Mouse (Mus musculus): ENCODE measurements around the gene Pitpnc1.

Gene Pitpnc1

GRCm38 (mm10) chr11:107443121-107444095 is 27.1 kb downstream of the Pitpnc1 start:
- DNase-seq (ENCODE audit: low spot score), result no peak

DNA sequence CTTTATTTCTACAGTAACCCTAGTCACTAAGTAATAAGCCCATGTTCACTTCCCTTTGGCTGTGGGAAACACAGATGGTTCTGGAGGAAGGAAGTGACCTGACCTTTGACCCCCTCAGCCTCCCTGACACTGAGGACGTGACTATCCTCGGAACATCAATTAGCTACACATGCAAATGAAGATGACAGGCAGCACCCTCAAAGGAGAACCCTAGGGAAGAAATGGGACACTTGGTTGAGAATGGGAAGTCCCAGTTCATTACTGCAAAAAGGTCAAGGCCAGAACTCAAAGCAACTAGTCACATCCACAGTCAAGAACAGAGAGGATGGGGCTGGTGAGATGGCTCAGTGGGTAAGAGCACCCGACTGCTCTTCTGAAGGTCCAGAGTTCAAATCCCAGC is 29.4 kb downstream of the Pitpnc1 start:
- DNase-seq (ENCODE audit: low spot score), result no peak

DNA sequence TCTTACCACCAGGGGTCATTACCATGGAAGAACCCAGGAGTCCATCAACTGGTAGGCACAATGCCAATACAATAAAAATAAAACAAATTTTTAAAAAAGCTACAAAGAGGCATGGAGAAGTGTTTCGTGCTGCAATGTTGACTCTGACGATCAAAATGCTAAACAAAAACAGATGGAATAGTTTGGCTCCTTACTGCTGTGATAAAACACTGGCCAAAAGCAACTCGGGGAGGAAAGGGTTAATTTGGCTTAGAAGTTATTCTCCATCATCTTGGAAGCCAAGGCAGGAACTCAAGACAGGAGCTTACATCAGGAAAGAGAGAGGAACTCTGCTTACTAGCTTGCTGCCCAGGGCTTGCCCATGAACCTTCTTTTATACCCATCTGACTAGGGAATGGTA is 32.4 kb downstream of the Pitpnc1 start:
- peak; percentile 30 for DNase-seq (ENCODE audit: low spot score)

DNA sequence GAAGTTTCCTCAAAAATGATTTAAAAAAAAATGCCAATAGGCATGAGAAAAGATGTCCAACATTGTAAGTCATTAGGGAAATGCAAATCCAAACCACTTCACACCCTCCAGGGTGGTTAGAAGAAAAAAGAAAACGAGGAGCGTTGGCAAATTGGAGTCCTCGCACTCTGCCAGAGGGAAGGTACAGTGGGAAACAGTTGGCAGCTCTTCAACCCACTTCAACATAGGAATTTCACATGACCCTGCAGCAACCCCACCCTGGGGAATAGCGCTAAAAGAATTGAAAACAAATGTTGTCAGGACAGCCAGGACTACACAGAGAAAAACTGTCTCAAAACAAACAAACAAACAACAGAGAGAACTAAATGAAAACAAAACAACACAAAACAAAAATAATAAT is 32.8 kb downstream of the Pitpnc1 start:
- peak; percentile 61 for DNase-seq (ENCODE audit: low spot score)

GRCm38 (mm10) chr11:107435776-107436449 is 34.6 kb downstream of the Pitpnc1 start:
- DNase-seq (ENCODE audit: low spot score), result no peak

- peak; percentile 13 for DNase-seq (ENCODE audit: low spot score)
Observed at GRCm38 (mm10) chr11:107431197-107431965, 39.1 kb downstream of the Pitpnc1 start.

- no peak for DNase-seq (ENCODE audit: low spot score)
Observed at GRCm38 (mm10) chr11:107428011-107428410, 42.5 kb downstream of the Pitpnc1 start.

- no peak for DNase-seq (ENCODE audit: low spot score)
Observed at GRCm38 (mm10) chr11:107424176-107424575, 46.3 kb downstream of the Pitpnc1 start.

DNA sequence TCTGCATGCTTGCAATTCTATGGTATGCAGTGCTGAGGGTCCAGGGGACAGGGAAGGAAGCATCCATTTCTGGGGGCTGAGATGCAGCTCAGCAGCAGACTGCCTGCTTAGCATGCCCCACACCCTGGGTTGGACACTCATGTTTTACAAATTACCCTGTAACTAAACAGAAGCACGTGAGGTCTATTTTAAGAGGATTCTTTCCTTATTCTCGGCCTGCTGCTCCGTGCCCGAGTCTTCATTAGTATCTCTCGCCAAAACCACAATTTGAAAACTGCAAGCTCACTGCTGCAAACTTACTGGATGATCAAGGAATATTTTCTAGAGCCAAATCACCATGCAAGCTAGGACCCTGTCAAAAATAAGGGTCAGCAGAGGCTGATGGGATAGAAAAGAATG is 48.1 kb downstream of the Pitpnc1 start:
- DNase-seq (ENCODE audit: low spot score), result no peak

DNA sequence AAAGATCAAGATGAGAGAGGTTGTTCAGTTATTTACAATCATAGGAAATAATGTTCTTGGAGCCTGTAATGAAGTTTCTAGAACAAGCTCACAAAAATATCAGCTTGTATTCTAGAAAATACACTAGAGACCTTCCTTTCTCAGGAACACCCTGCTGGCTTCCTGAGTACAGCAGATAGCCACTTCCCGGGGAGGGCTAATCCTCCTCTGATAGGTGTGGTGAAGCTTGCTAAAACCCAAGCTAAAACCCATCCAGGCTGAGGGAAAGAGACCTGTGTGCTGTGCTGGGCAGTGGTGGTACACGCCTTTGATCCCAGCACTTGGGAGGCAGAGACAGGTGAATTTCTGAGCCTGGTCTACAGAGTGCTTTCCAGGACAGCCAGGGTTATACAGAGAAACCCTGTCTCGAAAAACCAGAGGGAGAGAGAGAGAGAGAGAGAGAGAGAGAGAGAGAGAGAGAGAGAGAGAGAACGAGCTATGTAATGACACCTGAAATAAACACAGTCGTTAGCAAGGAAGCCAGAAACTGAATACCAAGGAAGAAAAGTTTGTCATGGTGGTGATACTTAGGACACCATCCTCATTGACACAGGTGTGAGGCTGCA is 48.6 kb downstream of the Pitpnc1 start:
- no peak for DNase-seq (ENCODE audit: low spot score)

GRCm38 (mm10) chr11:107419925-107420324 is 50.6 kb downstream of the Pitpnc1 start:
- DNase-seq (ENCODE audit: low spot score), result no peak

DNA sequence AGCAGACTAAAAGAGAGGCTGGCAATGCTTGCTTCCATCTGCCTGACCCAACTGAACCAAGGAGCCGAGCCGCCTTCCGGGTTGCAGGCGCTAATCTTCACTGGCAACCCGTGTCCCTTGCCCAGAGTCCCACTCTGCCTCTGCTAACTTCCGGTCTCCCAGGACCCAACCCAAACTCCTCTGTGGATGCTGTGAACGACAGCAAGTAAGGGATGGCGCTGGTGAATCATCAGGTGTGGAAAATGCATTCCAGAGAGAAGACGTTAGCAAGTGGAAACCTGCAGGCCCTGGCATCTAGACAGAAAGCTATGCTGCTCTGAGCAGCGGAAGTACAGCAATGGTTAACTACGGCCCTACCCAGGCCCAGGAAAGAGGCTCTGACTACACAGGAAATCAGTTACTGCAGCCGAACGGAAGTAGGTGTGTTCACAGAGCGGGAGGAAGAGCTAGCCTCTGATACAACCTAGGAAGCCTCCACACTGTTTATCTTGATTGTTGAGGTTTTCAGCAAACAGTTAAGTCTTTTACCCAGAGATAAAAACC is 53.4 kb downstream of the Pitpnc1 start:
- DNase-seq (ENCODE audit: low spot score), result no peak

DNA sequence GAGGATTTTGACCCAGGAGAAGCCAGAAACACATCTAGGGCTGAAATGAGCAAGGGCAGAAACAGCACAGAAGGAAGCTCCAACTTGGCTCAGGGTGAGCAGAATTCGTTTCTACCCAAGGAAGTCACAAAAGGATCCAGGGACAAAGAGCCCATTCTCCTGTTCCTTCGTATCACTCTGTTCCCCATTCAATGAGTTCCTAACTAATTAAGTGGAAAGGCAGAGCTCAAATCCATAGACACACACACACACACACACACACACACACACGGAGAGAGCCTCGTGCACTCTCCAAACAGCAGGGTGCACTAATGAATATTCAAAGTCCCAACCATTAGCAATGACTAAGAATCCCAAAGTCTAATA is 54.0 kb downstream of the Pitpnc1 start:
- DNase-seq (ENCODE audit: low spot score), result no peak

DNA sequence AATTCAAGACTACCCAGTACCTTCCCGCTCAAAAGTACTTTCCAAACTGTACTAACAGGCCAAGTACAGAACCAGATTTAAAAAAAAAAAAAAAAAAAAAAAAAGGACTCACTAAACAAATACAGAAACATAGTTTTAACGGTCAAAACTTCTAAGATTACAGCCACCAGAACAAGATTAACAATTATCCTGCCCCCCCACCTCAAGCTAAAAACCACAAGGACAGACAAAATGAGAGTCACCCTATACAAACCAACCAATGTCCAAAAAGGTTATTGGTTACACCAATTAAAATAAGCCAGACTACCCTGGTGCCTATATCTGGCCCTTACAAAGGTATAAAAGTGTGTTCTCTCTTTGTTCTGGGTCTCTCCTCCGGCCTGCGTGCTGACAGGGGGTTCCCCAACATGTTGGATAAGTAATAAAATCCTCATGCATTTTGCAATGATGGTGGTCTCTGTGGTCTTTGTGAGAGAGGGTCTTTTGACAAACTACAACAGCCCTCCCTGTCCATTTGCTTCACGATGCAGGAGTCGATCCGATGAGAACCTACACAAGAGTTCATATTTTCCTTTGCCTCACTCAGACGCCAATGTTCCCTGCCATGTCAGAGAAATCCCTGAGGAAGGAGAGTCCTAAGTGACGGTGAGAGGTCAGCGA is 54.5 kb downstream of the Pitpnc1 start:
- DNase-seq (ENCODE audit: low spot score), result no peak

DNA sequence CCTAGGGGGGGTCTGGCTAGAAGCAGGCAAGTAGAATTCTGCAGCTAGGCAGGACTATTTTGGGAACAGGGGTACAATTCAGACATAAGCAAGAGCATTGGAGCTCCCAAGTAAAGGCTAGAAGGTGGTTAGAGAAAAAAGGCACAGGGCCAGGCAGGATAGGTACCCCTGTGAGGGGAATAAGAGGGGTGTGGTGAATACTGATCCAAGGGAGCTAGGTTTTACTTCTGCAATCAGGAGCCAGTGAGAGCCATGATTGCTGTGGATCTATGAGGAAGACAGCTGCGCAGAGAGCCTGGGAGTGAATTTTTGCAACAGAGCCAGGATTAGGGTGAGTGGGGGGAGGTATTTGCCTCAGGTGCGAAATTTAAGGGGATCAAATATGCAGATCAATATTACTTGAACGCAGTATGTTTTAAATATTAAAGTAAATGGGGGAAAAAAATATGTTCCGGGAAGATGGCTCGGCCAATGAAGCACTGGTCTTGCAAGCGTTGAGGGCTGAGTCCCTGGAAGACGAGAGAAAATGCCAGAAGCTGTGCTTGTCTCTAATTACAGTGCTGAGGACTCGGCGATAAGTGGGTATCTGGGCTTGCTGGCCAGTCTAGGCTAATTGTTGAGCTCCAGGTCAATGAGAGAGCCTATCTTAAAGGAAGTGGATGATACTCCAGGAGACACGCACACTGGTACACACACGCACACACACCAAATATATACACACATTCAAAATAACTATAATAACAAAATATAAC is 55.3 kb downstream of the Pitpnc1 start:
- DNase-seq (ENCODE audit: low spot score), result no peak

- DNase-seq (ENCODE audit: low spot score), result no peak
Observed at GRCm38 (mm10) chr11:107413251-107413655, 57.2 kb downstream of the Pitpnc1 start.

DNA sequence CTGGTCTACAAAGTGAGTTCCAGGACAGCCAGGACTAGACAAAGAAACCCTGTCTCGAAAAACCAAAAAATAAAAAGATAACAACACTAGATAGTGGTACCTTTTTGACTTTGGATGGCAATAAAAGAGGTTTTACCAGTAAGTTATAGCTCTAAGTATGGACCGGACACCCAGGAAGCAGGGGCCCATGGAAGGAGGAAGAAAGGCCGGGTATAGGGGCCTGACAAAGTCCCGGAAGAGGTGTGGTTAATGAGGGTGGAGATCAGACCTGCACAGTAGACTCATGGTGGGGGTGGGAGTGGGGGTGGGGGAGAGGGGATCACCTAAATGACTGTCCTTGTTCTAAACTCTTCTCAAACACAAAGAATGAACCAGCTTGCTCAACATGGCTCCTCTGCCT is 58.4 kb downstream of the Pitpnc1 start:
- DNase-seq (ENCODE audit: low spot score), result no peak

- no peak for DNase-seq (ENCODE audit: low spot score)
Observed at GRCm38 (mm10) chr11:107411576-107411975, 58.9 kb downstream of the Pitpnc1 start.

DNA sequence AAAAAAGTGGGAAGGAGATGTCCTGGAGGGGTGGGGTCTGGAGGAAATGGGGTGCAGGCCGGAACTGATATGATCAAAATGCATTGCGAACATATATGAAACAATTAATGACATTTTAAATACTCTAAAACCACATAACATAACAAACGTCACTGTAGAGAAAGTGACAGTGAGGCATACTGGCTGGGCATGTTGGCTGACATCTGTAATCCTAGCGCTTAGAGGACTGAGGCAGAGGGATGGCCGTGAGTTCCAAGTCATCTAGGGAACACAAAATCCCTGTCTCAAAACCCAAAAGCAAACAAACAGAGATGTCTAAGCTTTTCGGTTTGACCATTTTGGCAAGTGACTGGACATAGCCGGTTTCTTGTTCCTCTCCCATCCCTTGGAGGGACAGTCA is 59.7 kb downstream of the Pitpnc1 start:
- DNase-seq (ENCODE audit: low spot score), result no peak

DNA sequence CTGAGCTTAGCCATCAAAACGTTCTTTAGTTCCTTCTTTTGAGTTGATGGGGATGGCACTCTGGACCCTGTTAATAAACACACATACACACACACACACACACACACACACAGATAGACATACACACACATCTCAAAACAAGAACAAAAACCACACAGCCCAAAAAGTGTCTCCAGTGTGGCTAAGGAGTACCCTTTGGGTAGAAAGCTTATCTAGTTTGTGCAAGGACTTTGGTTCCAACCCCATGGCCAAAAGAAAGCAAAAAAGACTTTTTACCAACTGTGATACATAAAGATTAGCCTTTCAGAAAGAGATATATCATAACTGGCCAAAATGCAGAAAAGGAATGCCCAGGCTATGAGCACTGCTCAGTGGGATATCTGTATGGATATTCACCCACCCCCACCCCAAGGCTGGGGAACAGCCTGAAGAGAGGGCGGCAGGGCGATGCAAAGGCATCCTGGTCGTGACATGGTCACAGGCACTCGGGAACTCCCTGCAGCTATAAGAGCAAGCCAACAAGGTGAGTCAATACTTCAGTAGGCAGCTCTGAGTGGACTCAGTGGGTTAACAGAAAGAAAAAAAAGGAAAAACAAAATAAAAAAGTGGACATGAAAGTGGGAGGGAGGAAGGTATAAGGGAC is 60.3 kb downstream of the Pitpnc1 start:
- no peak for DNase-seq (ENCODE audit: low spot score)

All from adipocyte (in vitro differentiated cells).